Mouse (Mus musculus) kidney, postnatal 0 days (tissue): ENCODE data around the gene Olfr1090. TPM values are rescaled to one million over a fixed set of nuclear protein-coding genes. Genes with fewer than 3 reads are reported as not detected.

ENCODE experiments used
- ATAC-seq: fragments of 200-750 bp; cut with Nextera tagmentation; replicated peaks from 2 replicates; pipeline ENCODE4 v1.8.0; 2017; ENCODE audit warnings: low read depth, moderate number of reproducible peaks, moderate TSS enrichment, moderate library complexity; ENCODE audit not compliant: low FRiP score
- DNase-seq: peaks from one replicate; pipeline ENCODE4 v3.0.0-alpha.2; 2016; ENCODE audit warnings: low spot score
- H3K27ac ChIP-seq: fragments of 300-500 bp; sonication (generic); 2 replicates; pipeline ENCODE4 v1.5.1; 2014; ENCODE audit warnings: mild to moderate bottlenecking
- H3K27me3 ChIP-seq: fragments of 300-500 bp; sonication (generic); 2 replicates; pipeline ENCODE4 v1.6.1; 2014; ENCODE audit warnings: low read length, mixed read lengths; ENCODE audit not compliant: insufficient read depth
- H3K36me3 ChIP-seq: fragments of 300-500 bp; sonication (generic); 2 replicates; pipeline ENCODE4 v1.6.1; 2014; ENCODE audit warnings: low read length, mixed read lengths; ENCODE audit not compliant: insufficient read depth
- H3K4me1 ChIP-seq: fragments of 300-500 bp; sonication (generic); replicated peaks from 2 replicates; pipeline ENCODE4 v1.6.1; 2014; ENCODE audit warnings: antibody characterized with exemption, low read length, mixed read lengths; ENCODE audit not compliant: insufficient read depth
- H3K4me2 ChIP-seq: fragments of 300-500 bp; sonication (generic); 2 replicates; pipeline ENCODE4 v1.6.1; 2014; ENCODE audit warnings: mild to moderate bottlenecking, low read length, moderate library complexity, mixed read lengths
- H3K4me3 ChIP-seq: fragments of 300-500 bp; sonication (generic); replicated peaks from 2 replicates; pipeline ENCODE4 v1.5.1; 2014; ENCODE audit warnings: low read depth, low read length
- H3K9ac ChIP-seq: fragments of 300-500 bp; sonication (generic); 2 replicates; pipeline ENCODE4 v1.6.1; 2014; ENCODE audit warnings: low read depth, low read length
- H3K9me3 ChIP-seq: fragments of 300-500 bp; sonication (generic); replicated peaks from 2 replicates; pipeline ENCODE4 v1.6.1; 2016; ENCODE audit warnings: low read length, inconsistent platforms, mixed read lengths
- CTCF ChIP-seq: IDR thresholded peaks from 2 replicates; pipeline ENCODE4 v1.5.1; 2016; ENCODE audit warnings: antibody characterized with exemption, low read depth, mild to moderate bottlenecking, moderate library complexity
- whole genome bisulfite sequencing: fragments of 180-500 bp; shearing (Covaris S2); extraction: QIAGEN DNeasy Blood & Tissue Kit; methylation state at CpG from one replicate; pipeline ENCODE4 v1.1.7; 2014; 5-methylcytosine and 5-hydroxymethylcytosine counted together
- polyA plus RNA-seq: library from polyadenylated mRNA; unstranded; fragments of >200 nt; fragmentation: Nextera tagmentation; extraction: Ambion mirVana; gene quantifications from 2 replicates; pipeline ENCODE4 v1.2.1, GENCODE M21; 2015

Gene Olfr1090
- polyA plus RNA-seq, result not detected in 2 replicates

- no peaks in the 10 kb centered on the region for H3K27me3 ChIP-seq
- no peaks in the 10 kb centered on the region for H3K36me3 ChIP-seq
- 83% methylated on average over 1 of the region's 1 CpGs for WGBS
- no peaks in the 10 kb centered on the region for H3K9me3 ChIP-seq
- DNase-seq, result no peak
- H3K9ac ChIP-seq, result no peak within 1 kb of the TSS
- no peak within 1 kb of the TSS for H3K4me3 ChIP-seq
- H3K4me1 ChIP-seq, result no peaks in the 10 kb centered on the region
- no peak for ATAC-seq
- no peak for TF ChIP-seq CTCF
- no peak within 1 kb of the TSS for H3K4me2 ChIP-seq
- no peak within 1 kb of the TSS for H3K27ac ChIP-seq
Measured at GRCm38 (mm10) chr2:86758893-86759292, at the start of gene Olfr1090. TSS of gene Olfr1090 (minus strand) at chr2:86758993.

- no peak for ATAC-seq
- H3K9ac ChIP-seq, result no peak within 1 kb of the TSS
- H3K4me2 ChIP-seq, result no peak within 1 kb of the TSS
- no peaks in the 10 kb centered on the region for H3K4me1 ChIP-seq
- H3K36me3 ChIP-seq, result no peaks in the 10 kb centered on the region
- TF ChIP-seq CTCF, result no peak
- no peaks in the 10 kb centered on the region for H3K9me3 ChIP-seq
- no peaks in the 10 kb centered on the region for H3K27me3 ChIP-seq
- WGBS, result 75% methylated on average over 2 of the region's 2 CpGs
- no peak within 1 kb of the TSS for H3K4me3 ChIP-seq
- H3K27ac ChIP-seq, result no peak within 1 kb of the TSS
- DNase-seq, result no peak
Measured at GRCm38 (mm10) chr2:86782179-86782578, 23.4 kb upstream of the Olfr1090 start, which contains the start of gene Olfr1093. TSS of gene Olfr1093 (plus strand) at chr2:86782479.

- Histone ChIP-seq H3K27me3 (no peaks in the 10 kb centered on the region), H3K4me3 (no peak overlapping the region), H3K9me3 (no peaks in the 10 kb centered on the region), H3K4me2 (no peak overlapping the region), H3K36me3 (no peaks in the 10 kb centered on the region), H3K9ac (no peak overlapping the region), H3K4me1 (no peaks in the 10 kb centered on the region), H3K27ac (no peak overlapping the region)
- DNase-seq (no peak), ATAC-seq (no peak)
- no peak for TF ChIP-seq CTCF
- 98% methylated on average over 6 of the region's 6 CpGs for WGBS
Measured at GRCm38 (mm10) chr2:86761050-86761449, 2.3 kb upstream of the Olfr1090 start.

GRCm38 (mm10) chr2:86733601-86734000 lies 25.2 kb downstream of the Olfr1090 start, which contains the start of gene Olfr1089:
TSS of gene Olfr1089 (minus strand) at chr2:86733701.
- Histone ChIP-seq H3K4me2 (no peak within 1 kb of the TSS), H3K9ac (no peak within 1 kb of the TSS), H3K27ac (no peak within 1 kb of the TSS), H3K9me3 (no peaks in the 10 kb centered on the region), H3K36me3 (no peaks in the 10 kb centered on the region), H3K4me3 (no peak within 1 kb of the TSS), H3K4me1 (no peaks in the 10 kb centered on the region), H3K27me3 (no peaks in the 10 kb centered on the region)
- ATAC-seq (no peak), DNase-seq (no peak)
- no peak for TF ChIP-seq CTCF

Other genes starting within 250 kb of the Olfr1090 start
- gene Olfr1079, start 216.5 kb downstream of the Olfr1090 start, polyA plus RNA-seq, result not detected in 2 replicates
- not detected in 2 replicates for gene Olfr1080, start 200.8 kb downstream of the Olfr1090 start, polyA plus RNA-seq
- gene Olfr1082, start 160.0 kb downstream of the Olfr1090 start, polyA plus RNA-seq, result not detected in 2 replicates
- not detected in 2 replicates for gene Olfr1084, start 119.3 kb downstream of the Olfr1090 start, polyA plus RNA-seq
- not detected in 2 replicates for gene Olfr1085, start 97.0 kb downstream of the Olfr1090 start, polyA plus RNA-seq
- not detected in 2 replicates for gene Olfr1086, start 78.9 kb downstream of the Olfr1090 start, polyA plus RNA-seq
- not detected in 2 replicates for gene Olfr1087, start 60.6 kb downstream of the Olfr1090 start, polyA plus RNA-seq
- gene Olfr1089, start 25.3 kb downstream of the Olfr1090 start, polyA plus RNA-seq, result not detected in 2 replicates
- not detected in 2 replicates for gene Olfr1093, start 23.5 kb upstream of the Olfr1090 start, polyA plus RNA-seq
- not detected in 2 replicates for gene Olfr141, start 51.0 kb upstream of the Olfr1090 start, polyA plus RNA-seq
- not detected in 2 replicates for gene Olfr1094, start 65.7 kb upstream of the Olfr1090 start, polyA plus RNA-seq
- gene Olfr1095, start 92.7 kb upstream of the Olfr1090 start, polyA plus RNA-seq, result not detected in 2 replicates
- gene Gm13723, start 115.8 kb upstream of the Olfr1090 start, polyA plus RNA-seq, result not detected in 2 replicates
- not detected in 2 replicates for gene Olfr1097, start 133.2 kb upstream of the Olfr1090 start, polyA plus RNA-seq
- not detected in 2 replicates for gene Olfr1098, start 165.6 kb upstream of the Olfr1090 start, polyA plus RNA-seq
- not detected in 2 replicates for gene Olfr1099, start 201.7 kb upstream of the Olfr1090 start, polyA plus RNA-seq
- not detected in 2 replicates for gene Olfr1100, start 221.0 kb upstream of the Olfr1090 start, polyA plus RNA-seq
- gene Olfr1101, start 232.2 kb upstream of the Olfr1090 start, polyA plus RNA-seq, result not detected in 2 replicates
- gene Olfr1102, start 239.4 kb upstream of the Olfr1090 start, polyA plus RNA-seq, result not detected in 2 replicates